Mouse (Mus musculus) central nervous system, embryonic 18 days (tissue): ENCODE measurements around the gene Ipo8. TPM values are rescaled to one million over a fixed set of nuclear protein-coding genes. Genes with fewer than 3 reads are reported as not detected.

Source experiments
- polyA plus RNA-seq: library from polyadenylated mRNA; depleted of rRNA; stranded (reverse); fragments of >200 nt; gene quantifications from 2 replicates; pipeline ENCODE4 v1.2.3, GENCODE M21; 2012; rRNA removed

The Ipo8 gene
- polyA plus RNA-seq: 20.3 and 21.0 TPM in 2 replicates

GRCm38 (mm10) chr6:148830748-148831727 lies at the start of gene Ipo8:
Ipo8 (minus strand) TSS chr6:148831467.

Other genes starting within 250 kb of the Ipo8 start
- gene Caprin2, start 64.8 kb upstream of the Ipo8 start, polyA plus RNA-seq: 19.8 and 20.8 TPM in 2 replicates
- gene Sinhcaf, start 115.0 kb upstream of the Ipo8 start, polyA plus RNA-seq: 19.9 and 20.9 TPM in 2 replicates